23 mouse cellular contexts compared by ENCODE assay signal in the genomic region with DNA sequence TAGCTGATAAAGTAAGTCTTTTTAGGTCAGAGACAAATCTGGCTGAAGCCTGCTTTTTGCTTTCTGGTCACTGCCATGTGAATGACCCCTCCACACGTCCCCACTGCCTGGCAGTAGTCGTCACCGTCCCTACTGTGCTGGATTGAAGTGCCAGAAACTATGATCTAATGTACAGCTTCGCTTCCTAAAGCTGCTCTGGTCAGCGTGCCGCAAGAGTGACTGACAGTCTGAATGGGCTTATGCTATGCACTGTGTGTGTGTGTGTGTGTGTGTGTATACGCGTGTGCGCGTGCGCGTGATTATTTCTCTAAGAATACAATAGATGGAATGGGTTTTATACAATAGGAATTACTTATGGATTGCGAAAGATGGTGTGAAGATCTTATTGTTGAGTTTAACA.
"Had no signal": no experiment of that assay in that cellular context is flagged by ENCODE, and none has a peak within 500 bp of the region (broad histone marks: within the 10 kb centered on the region; RNA-seq: fewer than 3 reads in every experiment).

No protein-coding gene starts in this region.

- H3K27ac ChIP-seq: heart, embryonic 10.5 days; hindbrain, embryonic 10.5 days; hindbrain, embryonic 12.5 days; hindbrain, embryonic 14.5 days; intestine, embryonic 15.5 days; limb, embryonic 13.5 days; limb, embryonic 15.5 days had no signal

- DNase-seq: gastrocnemius, postnatal 14 days; heart, adult 18-20 months; heart, postnatal 10 days; heart, postnatal 4 days; kidney, adult 18-20 months; kidney, adult 8-10 months; kidney, postnatal 10 days; kidney, postnatal 25 days; layer of hippocampus, adult 9-11 months; layer of hippocampus, postnatal 36 days; left cerebral cortex, postnatal 4 days had no signal

- H3K4me2 ChIP-seq: heart, embryonic 12.5 days; hindbrain, embryonic 12.5 days; hindbrain, embryonic 14.5 days; intestine, embryonic 15.5 days; limb, embryonic 13.5 days; limb, embryonic 15.5 days had no signal

- H3K4me1 ChIP-seq: heart, embryonic 10.5 days; intestine, embryonic 15.5 days; limb, embryonic 13.5 days; limb, embryonic 15.5 days had no signal

- H3K4me3 ChIP-seq: heart, embryonic 10.5 days; heart, embryonic 12.5 days; hindbrain, embryonic 10.5 days; hindbrain, embryonic 12.5 days; intestine, embryonic 15.5 days; limb, embryonic 13.5 days; limb, embryonic 15.5 days had no signal

- H3K36me3 ChIP-seq: heart, embryonic 10.5 days; heart, embryonic 12.5 days; hindbrain, embryonic 10.5 days; hindbrain, embryonic 12.5 days; intestine, embryonic 15.5 days; limb, embryonic 13.5 days; limb, embryonic 15.5 days had no signal

- ATAC-seq: hindbrain, embryonic 16.5 days; inflammation-experienced regulatory T-cells, adult 6 months; intestine, embryonic 15.5 days; intestine, postnatal 0 days had no signal

- H3K9ac ChIP-seq: forebrain, postnatal 0 days; heart, embryonic 12.5 days; hindbrain, embryonic 12.5 days; hindbrain, embryonic 14.5 days; intestine, embryonic 15.5 days; limb, embryonic 13.5 days; limb, embryonic 15.5 days had no signal

- H3K9me3 ChIP-seq: heart, embryonic 10.5 days; heart, embryonic 12.5 days; hindbrain, embryonic 10.5 days; hindbrain, embryonic 12.5 days; intestine, embryonic 15.5 days; limb, embryonic 13.5 days; limb, embryonic 15.5 days had no signal

- H3K27me3 ChIP-seq: heart, embryonic 12.5 days; hindbrain, embryonic 12.5 days; intestine, embryonic 15.5 days; limb, embryonic 13.5 days; limb, embryonic 15.5 days had no signal
